Mouse (Mus musculus): ENCODE data around the gene Hbb-bh2. TPM values are rescaled to one million over a fixed set of nuclear protein-coding genes. Genes with fewer than 3 reads are reported as not detected.
"Not testable (repeated sequence)": the region's sequence is repeated elsewhere in the genome, so short reads cannot be mapped to it uniquely, and the experiment has no call there.

The Hbb-bh2 gene
- polyA plus RNA-seq, 1 experiment from 2014 or later = 0.50 TPM

DNA sequence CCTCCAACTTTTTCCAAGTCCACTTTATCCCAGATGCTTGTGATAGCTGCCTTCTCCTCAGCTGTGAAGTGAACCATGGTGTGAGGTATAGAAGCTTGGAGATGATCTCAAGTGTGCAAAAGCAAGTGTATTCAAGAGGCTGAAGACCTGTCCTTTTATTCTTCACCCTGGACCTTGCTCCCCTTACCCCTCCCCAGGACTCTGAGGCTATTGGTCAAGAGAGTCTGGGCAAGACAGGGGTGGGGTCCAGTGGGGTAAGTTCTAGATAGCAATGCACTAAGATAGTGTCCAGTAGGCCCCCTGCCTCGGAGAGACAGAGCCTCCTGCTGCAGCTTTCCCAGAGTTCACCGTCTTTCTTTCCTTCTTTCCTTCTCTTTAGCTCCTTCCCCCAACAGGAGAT is 2.7 kb upstream of the Hbb-bh2 start, which contains the start of gene Hbb-bh1:
Gene Hbb-bh1, minus strand, starts transcription at position 131 of the 400 bp plus-strand sequence.
- H3K4me2 ChIP-seq = no peak within 1 kb of the TSS
- H3K27me3 ChIP-seq = no peaks in the 10 kb centered on the region
- no peaks in the 10 kb centered on the region for H3K36me3 ChIP-seq (replicated peaks)
- H3K4me1 ChIP-seq = no peaks in the 10 kb centered on the region
- no peaks in the 10 kb centered on the region for H3K9me3 ChIP-seq
- H3K9ac ChIP-seq = no peak within 1 kb of the TSS
- H3K4me3 ChIP-seq (replicated peaks) = no peak within 1 kb of the TSS
- 92% methylated on average over 2 of the region's 2 CpGs for WGBS
- no peak within 1 kb of the TSS for H3K27ac ChIP-seq
- ATAC-seq (ENCODE audit: low FRiP score) = no peak

DNA sequence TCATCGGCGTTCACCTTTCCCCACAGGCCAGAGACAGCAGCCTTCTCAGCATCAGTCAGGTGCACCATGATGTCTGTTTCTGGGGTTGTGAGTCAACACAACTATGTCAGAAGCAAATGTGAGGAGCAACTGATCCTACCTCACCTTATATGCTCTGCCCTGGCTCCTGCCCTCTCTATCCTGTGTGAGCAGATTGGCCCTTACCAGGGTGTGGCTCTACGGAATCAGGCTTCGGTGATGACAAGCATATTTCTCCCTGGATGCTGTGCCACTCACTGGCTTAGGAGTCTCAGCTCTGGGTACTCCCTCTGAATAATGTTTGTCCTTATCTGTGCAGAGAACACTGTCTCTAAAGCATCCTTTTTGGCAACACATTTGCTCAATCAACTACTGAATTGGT is 12.5 kb downstream of the Hbb-bh2 start, which contains the start of gene Hbb-bs:
Gene Hbb-bs, minus strand, starts transcription at position 289 of the 400 bp plus-strand sequence.
- H3K4me3 ChIP-seq (replicated peaks) = no peak within 1 kb of the TSS
- H3K27ac ChIP-seq = no peak within 1 kb of the TSS
- 84% methylated on average over 4 of the region's 4 CpGs for WGBS
- H3K36me3 ChIP-seq (replicated peaks) = no peaks in the 10 kb centered on the region
- H3K27me3 ChIP-seq = no peaks in the 10 kb centered on the region
- no peaks in the 10 kb centered on the region for H3K4me1 ChIP-seq
- H3K4me2 ChIP-seq = no peak within 1 kb of the TSS
- H3K9me3 ChIP-seq = no peaks in the 10 kb centered on the region
- no peak within 1 kb of the TSS for H3K9ac ChIP-seq
- ATAC-seq (ENCODE audit: low FRiP score) = no peak

DNA sequence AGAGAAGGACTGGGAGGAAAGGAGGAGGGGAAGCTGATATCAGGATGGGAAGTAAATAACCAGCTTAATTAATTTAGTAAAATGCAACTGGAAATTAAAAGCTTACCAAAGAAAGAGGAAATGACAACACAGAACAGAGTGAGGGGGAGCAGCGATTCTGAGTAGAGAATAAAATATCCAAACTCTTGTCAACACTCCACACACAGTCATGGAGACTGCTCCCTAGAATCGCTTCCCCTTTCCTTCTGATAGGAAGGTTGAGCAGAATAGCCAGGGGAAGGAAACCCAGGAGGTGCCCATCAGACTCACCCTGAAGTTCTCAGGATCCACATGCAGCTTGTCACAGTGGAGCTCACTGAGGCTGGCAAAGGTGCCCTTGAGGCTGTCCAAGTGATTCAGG is 13.2 kb downstream of the Hbb-bh2 start:
- not testable (repeated sequence) for H3K4me1 ChIP-seq; H3K9ac ChIP-seq; H3K36me3 ChIP-seq (replicated peaks); H3K4me2 ChIP-seq; H3K4me3 ChIP-seq (replicated peaks); H3K27me3 ChIP-seq; ATAC-seq (ENCODE audit: low FRiP score); H3K9me3 ChIP-seq; H3K27ac ChIP-seq
- WGBS = no CpG with 5 or more reads among the region's 2 CpGs

DNA sequence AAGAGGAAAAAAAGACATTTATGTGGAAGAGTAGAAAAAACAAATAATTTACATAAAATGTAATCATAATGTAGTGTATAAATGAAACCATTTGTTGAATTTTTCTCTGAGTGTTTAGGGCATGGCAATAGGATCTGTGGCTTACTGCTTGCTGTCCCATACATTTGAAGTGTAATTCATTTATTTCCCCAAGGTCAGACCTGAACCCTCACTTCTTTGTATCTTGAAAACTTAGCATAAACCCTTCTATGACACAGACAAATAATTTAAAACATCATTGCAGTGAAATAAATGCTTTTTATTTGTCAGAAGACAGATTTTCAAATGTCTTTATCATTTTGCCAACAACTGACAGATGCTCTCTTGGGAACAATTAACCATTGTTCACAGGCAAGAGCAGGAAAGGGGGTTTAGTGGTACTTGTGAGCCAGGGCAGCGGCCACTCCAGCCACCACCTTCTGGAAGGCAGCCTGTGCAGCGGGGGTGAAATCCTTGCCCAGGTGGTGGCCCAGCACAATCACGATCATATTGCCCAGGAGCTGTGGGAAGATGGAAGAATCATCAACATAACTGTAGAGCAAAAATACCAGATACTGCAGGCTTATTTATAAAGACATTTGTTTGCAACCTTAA is 13.9 kb downstream of the Hbb-bh2 start:
- H3K4me1 ChIP-seq = no peaks in the 10 kb centered on the region
- WGBS = 64% methylated on average over 3 of the region's 3 CpGs
- H3K4me3 ChIP-seq (replicated peaks) = no peak overlapping the region
- no peak for ATAC-seq (ENCODE audit: low FRiP score)
- H3K9me3 ChIP-seq = no peaks in the 10 kb centered on the region
- H3K4me2 ChIP-seq = no peak overlapping the region
- H3K27me3 ChIP-seq = no peaks in the 10 kb centered on the region
- H3K27ac ChIP-seq = no peak overlapping the region
- H3K36me3 ChIP-seq (replicated peaks) = no peaks in the 10 kb centered on the region
- H3K9ac ChIP-seq = no peak overlapping the region

DNA sequence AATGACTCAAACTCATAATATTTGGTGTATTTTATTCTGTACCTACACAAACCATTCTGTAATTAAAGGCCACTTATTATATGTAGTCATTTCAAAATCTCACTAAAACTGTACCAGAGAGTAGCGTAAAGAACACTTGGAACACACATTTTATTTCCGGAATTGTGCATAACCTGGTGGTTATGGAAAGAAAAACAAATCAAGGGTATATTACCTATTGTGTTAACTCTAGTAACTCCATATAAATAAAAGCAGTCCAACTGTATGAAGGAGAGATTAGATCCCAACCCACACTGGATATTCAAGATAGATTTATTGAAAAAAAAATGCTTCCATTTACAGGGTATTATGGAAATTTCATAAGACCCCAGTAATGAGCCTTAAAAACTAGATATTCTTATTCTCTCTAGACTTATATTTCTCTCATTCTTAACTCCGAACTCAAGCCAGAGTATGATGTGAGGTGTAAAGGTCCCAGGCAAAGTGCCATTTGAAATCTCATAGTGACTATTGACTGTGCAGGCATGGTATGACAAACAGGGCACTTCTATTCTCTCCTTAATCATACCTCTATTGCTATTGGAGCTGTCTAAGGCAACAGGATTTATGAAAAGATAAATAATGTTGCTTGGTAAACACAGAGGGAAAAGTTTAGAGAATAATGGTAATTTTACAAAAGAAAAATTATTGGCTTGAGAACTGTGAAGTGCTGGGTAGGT is 14.6 kb downstream of the Hbb-bh2 start:
- Histone ChIP-seq H3K36me3 (replicated peaks) (no peaks in the 10 kb centered on the region), H3K9ac (no peak overlapping the region), H3K4me3 (replicated peaks) (no peak overlapping the region), H3K4me1 (no peaks in the 10 kb centered on the region), H3K27me3 (no peaks in the 10 kb centered on the region), H3K9me3 (no peaks in the 10 kb centered on the region), H3K27ac (no peak overlapping the region), H3K4me2 (no peak overlapping the region)
- ATAC-seq (ENCODE audit: low FRiP score) = no peak
- 94% methylated on average over 3 of the region's 3 CpGs for WGBS

DNA sequence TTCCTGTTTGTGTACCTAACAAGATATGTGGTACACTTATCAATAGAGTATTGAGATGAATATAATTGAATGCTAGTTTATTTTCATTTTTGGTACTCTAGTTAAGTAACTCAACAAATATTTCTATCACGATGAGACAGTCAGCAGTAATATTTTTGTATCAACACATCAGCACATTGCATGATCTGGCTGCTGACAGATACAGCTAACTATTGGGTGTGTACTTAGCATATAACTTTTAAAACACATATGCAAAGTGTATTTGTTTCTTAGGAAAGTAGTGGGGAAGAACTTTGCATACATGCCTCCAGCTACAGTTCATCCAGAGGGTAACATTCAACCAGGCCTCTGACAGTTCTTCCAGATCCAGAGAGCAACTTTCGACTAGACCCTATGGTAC is 15.7 kb downstream of the Hbb-bh2 start:
- ATAC-seq (ENCODE audit: low FRiP score) = no peak
- Histone ChIP-seq H3K4me1 (no peaks in the 10 kb centered on the region), H3K36me3 (replicated peaks) (no peaks in the 10 kb centered on the region), H3K27ac (no peak overlapping the region), H3K9ac (no peak overlapping the region), H3K4me3 (replicated peaks) (no peak overlapping the region), H3K9me3 (no peaks in the 10 kb centered on the region), H3K27me3 (no peaks in the 10 kb centered on the region), H3K4me2 (no peak overlapping the region)
- 85% methylated on average over 2 of the region's 2 CpGs for WGBS

DNA sequence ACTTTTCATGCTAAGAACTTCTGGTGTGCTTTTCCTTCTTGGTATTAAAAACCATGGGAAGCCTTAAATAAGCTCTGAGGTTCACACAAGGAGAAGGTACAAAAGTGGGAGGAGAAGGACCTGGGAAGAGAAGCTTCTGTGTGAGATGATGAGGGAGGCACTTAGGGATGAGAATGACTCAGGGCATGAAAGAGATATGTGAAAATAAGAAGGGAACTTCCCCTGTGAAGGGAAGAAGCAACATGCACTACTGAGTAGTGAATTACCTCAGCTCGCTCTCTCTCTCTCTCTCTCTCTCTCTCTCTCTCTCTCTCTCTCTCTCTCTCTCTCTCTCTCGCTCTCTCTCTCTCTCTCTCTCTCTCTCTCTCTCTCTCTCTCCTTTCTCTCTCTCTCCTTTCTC is 25.2 kb downstream of the Hbb-bh2 start:
- not testable (repeated sequence) for H3K27me3 ChIP-seq; H3K27ac ChIP-seq; H3K9ac ChIP-seq; H3K4me1 ChIP-seq; H3K36me3 ChIP-seq (replicated peaks); ATAC-seq (ENCODE audit: low FRiP score); H3K9me3 ChIP-seq; H3K4me3 ChIP-seq (replicated peaks); H3K4me2 ChIP-seq
- 71% methylated on average over 1 of the region's 2 CpGs for WGBS

DNA sequence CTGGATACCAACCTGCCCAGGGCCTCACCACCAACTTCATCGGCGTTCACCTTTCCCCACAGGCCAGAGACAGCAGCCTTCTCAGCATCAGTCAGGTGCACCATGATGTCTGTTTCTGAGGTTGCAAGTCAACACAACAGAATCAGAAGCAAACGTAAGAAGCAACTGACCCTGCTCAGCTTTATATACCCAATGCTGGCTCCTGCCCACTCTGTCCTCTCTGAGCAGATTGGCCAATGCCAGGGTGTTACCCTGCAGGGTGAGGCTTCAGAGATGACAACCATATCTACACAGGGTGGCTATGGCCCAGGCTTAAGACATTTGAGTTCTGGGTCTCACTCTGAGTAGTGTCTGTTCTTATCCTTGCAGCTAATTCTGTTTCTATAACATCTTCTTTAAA is 26.6 kb downstream of the Hbb-bh2 start, which contains the start of gene Hbb-bt:
Gene Hbb-bt, minus strand, starts transcription at position 231 of the 400 bp plus-strand sequence.
- no peak within 1 kb of the TSS for H3K4me2 ChIP-seq
- H3K36me3 ChIP-seq (replicated peaks) = no peaks in the 10 kb centered on the region
- H3K4me1 ChIP-seq = no peaks in the 10 kb centered on the region
- no peaks in the 10 kb centered on the region for H3K27me3 ChIP-seq
- no peak for ATAC-seq (ENCODE audit: low FRiP score)
- no peaks in the 10 kb centered on the region for H3K9me3 ChIP-seq
- no peak within 1 kb of the TSS for H3K9ac ChIP-seq
- no peak within 1 kb of the TSS for H3K27ac ChIP-seq
- H3K4me3 ChIP-seq (replicated peaks) = no peak within 1 kb of the TSS
- WGBS = 84% methylated on average over 3 of the region's 3 CpGs

DNA sequence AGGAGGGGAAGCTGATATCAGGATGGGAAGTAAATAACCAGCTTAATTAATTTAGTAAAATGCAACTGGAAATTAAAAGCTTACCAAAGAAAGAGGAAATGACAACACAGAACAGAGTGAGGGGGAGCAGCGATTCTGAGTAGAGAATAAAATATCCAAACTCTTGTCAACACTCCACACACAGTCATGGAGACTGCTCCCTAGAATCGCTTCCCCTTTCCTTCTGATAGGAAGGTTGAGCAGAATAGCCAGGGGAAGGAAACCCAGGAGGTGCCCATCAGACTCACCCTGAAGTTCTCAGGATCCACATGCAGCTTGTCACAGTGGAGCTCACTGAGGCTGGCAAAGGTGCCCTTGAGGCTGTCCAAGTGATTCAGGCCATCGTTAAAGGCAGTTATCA is 27.2 kb downstream of the Hbb-bh2 start:
- H3K36me3 ChIP-seq (replicated peaks); H3K4me1 ChIP-seq; H3K9ac ChIP-seq; H3K4me2 ChIP-seq; H3K27me3 ChIP-seq; H3K4me3 ChIP-seq (replicated peaks); H3K27ac ChIP-seq; ATAC-seq (ENCODE audit: low FRiP score); H3K9me3 ChIP-seq: not testable (repeated sequence)
- no CpG with 5 or more reads among the region's 3 CpGs for WGBS

DNA sequence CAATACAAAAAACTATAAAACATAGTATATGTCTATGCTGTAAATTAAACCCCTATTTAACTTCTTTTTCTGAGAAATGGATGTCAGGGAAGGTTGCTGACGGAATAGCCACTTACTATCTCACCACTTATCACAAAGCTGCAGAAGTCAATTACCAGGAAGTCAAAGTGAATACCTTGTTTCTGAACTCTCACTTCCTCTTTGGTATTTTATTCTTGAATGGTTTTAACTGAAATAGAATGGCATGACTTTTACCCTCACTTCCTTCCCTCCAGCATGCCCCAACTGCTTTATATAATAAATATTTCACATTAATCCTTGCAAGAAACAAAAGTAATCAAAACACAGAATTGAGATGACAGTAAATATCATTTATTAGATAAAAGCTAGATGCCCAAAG is 28.1 kb downstream of the Hbb-bh2 start:
- Histone ChIP-seq H3K4me3 (replicated peaks) (no peak overlapping the region), H3K9me3 (no peaks in the 10 kb centered on the region), H3K9ac (no peak overlapping the region), H3K4me1 (no peaks in the 10 kb centered on the region), H3K27me3 (no peaks in the 10 kb centered on the region), H3K4me2 (no peak overlapping the region), H3K27ac (no peak overlapping the region), H3K36me3 (replicated peaks) (no peaks in the 10 kb centered on the region)
- ATAC-seq (ENCODE audit: low FRiP score) = no peak
- WGBS = 65% methylated on average over 1 of the region's 1 CpGs

DNA sequence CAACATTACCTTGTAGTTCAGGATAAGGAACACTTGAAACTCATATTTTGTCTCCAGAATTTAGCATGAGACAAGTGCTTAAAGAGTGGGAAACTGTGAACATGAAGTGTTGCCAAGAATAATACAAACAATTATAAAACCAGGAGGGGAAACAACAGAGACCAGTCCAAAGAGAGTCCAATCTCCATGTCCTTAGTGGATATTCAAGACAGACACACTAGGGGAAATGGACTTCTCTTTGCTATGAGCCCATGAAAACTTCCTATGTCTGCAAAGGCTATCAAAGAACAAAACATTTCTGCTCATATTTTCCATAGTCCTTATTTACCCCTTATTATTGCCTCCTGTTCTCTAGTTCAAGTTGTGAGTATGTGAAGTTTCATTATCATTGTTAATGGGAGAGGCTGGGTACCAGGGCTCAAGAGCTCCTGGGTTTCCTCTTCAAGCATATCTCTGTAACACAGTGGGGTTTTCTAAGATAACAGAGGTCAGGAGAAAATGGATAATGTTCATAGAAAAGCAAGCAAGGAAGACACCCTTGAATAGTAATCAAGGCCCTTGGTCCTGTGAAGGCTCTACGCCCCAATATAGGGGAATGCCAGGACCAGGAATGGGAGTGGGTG is 29.0 kb downstream of the Hbb-bh2 start:
- WGBS = 69% methylated on average over 1 of the region's 1 CpGs
- Histone ChIP-seq H3K27ac (no peak overlapping the region), H3K4me3 (replicated peaks) (no peak overlapping the region), H3K27me3 (no peaks in the 10 kb centered on the region), H3K4me1 (no peaks in the 10 kb centered on the region), H3K9ac (no peak overlapping the region), H3K4me2 (no peak overlapping the region), H3K9me3 (no peaks in the 10 kb centered on the region), H3K36me3 (replicated peaks) (no peaks in the 10 kb centered on the region)
- no peak for ATAC-seq (ENCODE audit: low FRiP score)

DNA sequence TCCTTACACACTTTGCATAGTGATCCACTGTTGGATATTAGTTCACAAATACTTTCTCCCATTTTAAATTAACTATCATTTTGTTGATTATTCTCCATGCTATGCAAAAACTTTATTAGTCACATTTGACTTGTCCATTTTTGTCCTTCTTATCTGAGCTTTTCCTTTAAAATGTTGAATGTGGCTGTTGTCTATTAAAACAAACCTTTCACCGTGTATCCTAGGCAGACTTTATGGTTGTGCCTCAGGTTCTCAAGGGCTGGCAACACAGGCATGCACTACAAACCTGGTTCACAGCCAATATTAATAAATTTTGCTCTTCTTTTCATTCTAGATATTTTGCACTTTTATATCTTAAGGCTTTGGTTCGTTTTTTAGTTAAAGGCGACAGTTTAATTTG is 29.6 kb downstream of the Hbb-bh2 start:
- no peak for ATAC-seq (ENCODE audit: low FRiP score)
- H3K27ac ChIP-seq = no peak overlapping the region
- H3K4me2 ChIP-seq = no peak overlapping the region
- no peaks in the 10 kb centered on the region for H3K4me1 ChIP-seq
- no peaks in the 10 kb centered on the region for H3K27me3 ChIP-seq
- H3K9ac ChIP-seq = no peak overlapping the region
- H3K36me3 ChIP-seq (replicated peaks) = no peaks in the 10 kb centered on the region
- H3K9me3 ChIP-seq = no peaks in the 10 kb centered on the region
- WGBS = 84% methylated on average over 3 of the region's 3 CpGs
- no peak overlapping the region for H3K4me3 ChIP-seq (replicated peaks)

DNA sequence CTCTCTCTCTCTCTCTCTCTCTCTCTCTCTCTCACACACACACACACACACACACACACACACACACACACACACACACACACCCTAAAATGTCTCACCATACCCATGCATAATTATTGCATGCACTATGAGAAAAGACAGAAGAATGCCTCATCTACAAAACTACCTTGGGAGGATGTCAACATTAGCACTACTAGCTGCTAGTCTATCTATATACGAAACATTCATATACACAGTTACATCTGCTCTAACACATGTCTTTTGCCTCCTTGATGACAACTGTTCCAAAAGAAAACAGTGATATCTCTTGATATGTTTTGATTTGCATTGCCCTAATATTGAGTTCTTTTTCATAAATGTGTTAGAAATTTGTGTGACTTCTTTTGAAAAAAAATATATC is 30.0 kb downstream of the Hbb-bh2 start:
- no peak overlapping the region for H3K27ac ChIP-seq
- H3K9me3 ChIP-seq = no peaks in the 10 kb centered on the region
- WGBS = 88% methylated on average over 1 of the region's 1 CpGs
- H3K27me3 ChIP-seq = no peaks in the 10 kb centered on the region
- H3K36me3 ChIP-seq (replicated peaks) = no peaks in the 10 kb centered on the region
- ATAC-seq (ENCODE audit: low FRiP score) = no peak
- H3K4me3 ChIP-seq (replicated peaks) = no peak overlapping the region
- H3K4me2 ChIP-seq = no peak overlapping the region
- no peaks in the 10 kb centered on the region for H3K4me1 ChIP-seq
- H3K9ac ChIP-seq = no peak overlapping the region
